Mouse (Mus musculus): ENCODE measurements around the gene Agbl3. TPM values are rescaled to one million over a fixed set of nuclear protein-coding genes. Genes with fewer than 3 reads are reported as not detected.

Agbl3 gene
- polyA plus RNA-seq, 1 experiment = 0.29 TPM

DNA sequence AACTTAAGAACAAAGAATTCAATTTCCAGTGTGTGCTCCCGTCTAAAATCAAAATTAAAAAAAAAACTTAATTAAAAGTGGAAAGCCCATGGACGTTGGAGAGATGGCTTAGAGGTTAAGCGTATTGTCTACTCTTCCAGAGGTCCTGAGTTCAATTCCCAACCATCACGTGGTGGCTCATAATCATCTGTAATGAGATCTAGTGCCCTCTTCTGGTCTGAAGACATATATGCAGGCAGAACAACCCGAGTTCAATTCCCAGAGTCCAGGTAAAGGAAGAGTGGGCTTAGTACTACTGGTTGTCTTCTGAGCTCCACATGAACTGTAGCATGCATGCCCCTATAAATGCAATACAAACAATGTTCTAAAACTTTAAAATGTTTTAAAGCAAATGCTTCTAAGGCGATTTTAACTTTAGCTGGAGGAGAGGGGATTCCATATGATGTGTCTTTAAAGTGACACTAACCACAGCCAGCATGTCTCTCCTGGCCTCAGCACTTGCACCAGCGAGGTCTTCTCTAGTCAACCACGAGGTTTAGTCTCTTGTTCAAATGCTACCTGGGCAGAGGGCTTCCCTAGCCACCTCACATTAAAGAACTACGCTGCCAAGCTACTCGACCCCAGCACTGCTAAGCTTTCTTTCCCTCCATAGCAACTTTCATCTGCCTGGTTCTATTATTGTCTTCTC lies 2.1 kb upstream of the Agbl3 start:
- H3K36me3 ChIP-seq (ENCODE audit: control insufficient read depth) = peaks cover 3% of the 10 kb centered on the region
- no peak for TF ChIP-seq TAL1 (IDR thresholded peaks at IDR 0.05; ENCODE audit: low read length)
- TF ChIP-seq GATA1 (IDR thresholded peaks at IDR 0.05; ENCODE audit: low read length) = no peak
- no peak overlapping the region for H3K4me3 ChIP-seq (replicated peaks)
- no peaks in the 10 kb centered on the region for H3K9me3 ChIP-seq (ENCODE audit: control insufficient read depth, low read length)
- no peaks in the 10 kb centered on the region for H3K27me3 ChIP-seq (ENCODE audit: control insufficient read depth)
- H3K4me1 ChIP-seq (ENCODE audit: control insufficient read depth) = peaks cover 21% of the 10 kb centered on the region

DNA sequence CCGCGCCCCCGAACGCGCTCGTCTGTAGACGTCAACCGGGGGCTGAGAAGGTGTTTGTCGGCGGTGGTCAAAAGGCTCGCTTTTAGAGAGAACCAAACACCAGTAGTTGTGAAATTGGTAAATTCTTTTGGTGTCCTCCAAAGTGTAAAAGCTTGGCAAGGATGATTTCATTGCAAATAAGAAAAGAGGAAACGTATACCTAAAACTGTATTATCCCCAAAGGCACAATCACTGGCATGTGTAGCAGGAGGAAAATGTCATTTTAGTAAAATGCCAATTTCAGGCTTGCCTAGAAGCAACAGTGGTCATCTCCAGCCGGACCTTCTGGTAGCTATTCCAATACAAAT lies 684 bp downstream of the Agbl3 start:
- H3K36me3 ChIP-seq (ENCODE audit: control insufficient read depth) = peaks cover 16% of the 10 kb centered on the region
- peaks cover 22% of the 10 kb centered on the region for H3K4me1 ChIP-seq (ENCODE audit: control insufficient read depth)
- H3K4me3 ChIP-seq (replicated peaks) = peak overlapping the region; percentile 84
- TF ChIP-seq GATA1 (IDR thresholded peaks at IDR 0.05; ENCODE audit: low read length) (no peak), TAL1 (IDR thresholded peaks at IDR 0.05; ENCODE audit: low read length) (no peak)
- H3K9me3 ChIP-seq (ENCODE audit: control insufficient read depth, low read length) = no peaks in the 10 kb centered on the region
- H3K27me3 ChIP-seq (ENCODE audit: control insufficient read depth) = no peaks in the 10 kb centered on the region

DNA sequence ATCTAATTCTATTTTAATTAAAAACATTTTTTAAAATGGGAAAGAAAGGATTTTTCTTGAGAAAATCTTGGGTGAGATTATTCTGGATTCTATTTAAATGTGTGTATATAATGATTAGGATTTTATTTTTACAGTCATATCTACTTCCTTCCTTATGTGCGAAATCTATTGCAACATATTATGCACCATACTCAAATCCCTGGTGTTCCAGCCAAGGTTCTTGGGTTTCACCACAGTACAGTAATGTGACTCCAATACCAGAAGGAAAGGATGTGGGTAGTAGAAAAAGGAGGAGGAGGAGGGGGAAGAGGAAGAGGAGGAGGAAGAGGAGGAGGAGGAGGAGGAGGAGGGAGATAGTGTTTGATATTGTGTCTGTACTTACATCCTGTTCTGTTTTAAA lies 2.3 kb downstream of the Agbl3 start:
- TF ChIP-seq GATA1 (IDR thresholded peaks at IDR 0.05; ENCODE audit: low read length) (no peak), TAL1 (IDR thresholded peaks at IDR 0.05; ENCODE audit: low read length) (no peak)
- H3K4me1 ChIP-seq (ENCODE audit: control insufficient read depth) = peaks cover 22% of the 10 kb centered on the region
- H3K36me3 ChIP-seq (ENCODE audit: control insufficient read depth) = peaks cover 19% of the 10 kb centered on the region
- H3K4me3 ChIP-seq (replicated peaks) = no peak overlapping the region
- H3K9me3 ChIP-seq (ENCODE audit: control insufficient read depth, low read length) = no peaks in the 10 kb centered on the region
- H3K27me3 ChIP-seq (ENCODE audit: control insufficient read depth) = no peaks in the 10 kb centered on the region

DNA sequence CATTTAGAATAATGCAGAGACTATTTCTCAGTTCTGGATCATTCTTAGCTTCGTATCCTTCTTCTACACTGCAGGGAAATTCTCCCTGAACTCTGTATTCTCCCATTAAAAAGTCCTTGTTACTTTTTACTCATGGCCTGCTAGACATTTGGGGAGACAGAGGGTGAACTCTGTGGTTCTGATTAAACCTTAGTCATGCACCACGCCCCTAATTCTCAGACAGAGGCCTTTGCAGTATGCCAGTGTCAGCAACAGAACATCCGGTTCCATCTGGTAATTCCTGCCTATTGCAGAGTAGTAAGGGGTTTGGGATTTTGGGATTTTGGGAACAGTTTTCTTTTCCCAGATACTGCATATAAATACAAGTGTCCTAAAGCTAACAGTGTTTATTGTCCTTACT lies 16.6 kb downstream of the Agbl3 start:
- no peak overlapping the region for H3K4me3 ChIP-seq (replicated peaks)
- no peak for TF ChIP-seq GATA1 (IDR thresholded peaks at IDR 0.05; ENCODE audit: low read length)
- TF ChIP-seq TAL1 (IDR thresholded peaks at IDR 0.05; ENCODE audit: low read length) = no peak
- H3K27me3 ChIP-seq (ENCODE audit: control insufficient read depth) = no peaks in the 10 kb centered on the region
- H3K4me1 ChIP-seq (ENCODE audit: control insufficient read depth) = peaks cover 8% of the 10 kb centered on the region
- no peaks in the 10 kb centered on the region for H3K9me3 ChIP-seq (ENCODE audit: control insufficient read depth, low read length)
- no peaks in the 10 kb centered on the region for H3K36me3 ChIP-seq (ENCODE audit: control insufficient read depth)

DNA sequence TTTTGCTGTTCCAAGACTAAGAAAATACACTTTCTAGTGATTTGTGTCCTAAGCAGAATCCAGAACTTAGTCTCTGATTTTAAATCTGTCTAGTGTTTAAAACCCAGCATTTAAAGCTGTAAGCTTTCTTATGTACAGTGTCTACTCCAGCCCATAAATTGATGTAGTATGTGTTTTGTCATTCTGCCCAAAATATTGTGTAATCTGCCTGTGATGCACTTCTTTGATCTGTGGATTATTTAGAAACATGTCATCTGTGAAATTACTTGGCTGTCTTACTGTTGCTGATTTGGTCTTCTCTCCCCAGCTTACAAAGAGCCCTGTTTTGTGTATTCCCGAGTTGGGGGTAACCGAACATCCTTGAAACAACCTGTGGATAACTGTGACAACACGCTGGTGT lies 17.7 kb downstream of the Agbl3 start:
- Histone ChIP-seq H3K36me3 (ENCODE audit: control insufficient read depth) (no peaks in the 10 kb centered on the region), H3K4me1 (ENCODE audit: control insufficient read depth) (peaks cover 8% of the 10 kb centered on the region), H3K4me3 (replicated peaks) (no peak overlapping the region), H3K27me3 (ENCODE audit: control insufficient read depth) (no peaks in the 10 kb centered on the region), H3K9me3 (ENCODE audit: control insufficient read depth, low read length) (no peaks in the 10 kb centered on the region)
- no peak for TF ChIP-seq TAL1 (IDR thresholded peaks at IDR 0.05; ENCODE audit: low read length)
- TF ChIP-seq GATA1 (IDR thresholded peaks at IDR 0.05; ENCODE audit: low read length) = no peak

DNA sequence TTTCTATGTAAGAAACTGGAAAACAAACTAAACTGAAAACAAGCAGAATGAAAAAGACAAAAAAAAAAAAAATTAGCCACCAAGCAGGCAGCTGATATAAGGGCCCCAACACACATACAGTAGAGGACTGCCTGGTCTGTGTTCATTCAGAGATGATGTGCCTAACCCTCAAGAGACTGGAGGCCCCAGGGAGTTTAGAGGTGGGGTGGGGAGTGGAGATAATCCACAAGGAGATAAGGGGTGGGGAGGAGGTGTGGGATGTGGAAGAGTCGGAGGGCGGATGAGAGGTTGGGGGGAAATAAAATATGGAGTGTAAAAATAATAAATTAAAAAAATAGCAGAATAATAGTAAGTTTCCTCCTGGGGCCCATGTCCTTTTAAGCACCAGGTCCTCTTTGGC lies 25.4 kb downstream of the Agbl3 start:
- no peaks in the 10 kb centered on the region for H3K27me3 ChIP-seq (ENCODE audit: control insufficient read depth)
- no peaks in the 10 kb centered on the region for H3K36me3 ChIP-seq (ENCODE audit: control insufficient read depth)
- H3K4me3 ChIP-seq (replicated peaks) = no peak overlapping the region
- TF ChIP-seq GATA1 (IDR thresholded peaks at IDR 0.05; ENCODE audit: low read length) = no peak
- TF ChIP-seq TAL1 (IDR thresholded peaks at IDR 0.05; ENCODE audit: low read length) = no peak
- no peaks in the 10 kb centered on the region for H3K9me3 ChIP-seq (ENCODE audit: control insufficient read depth, low read length)
- peaks cover 32% of the 10 kb centered on the region for H3K4me1 ChIP-seq (ENCODE audit: control insufficient read depth)

DNA sequence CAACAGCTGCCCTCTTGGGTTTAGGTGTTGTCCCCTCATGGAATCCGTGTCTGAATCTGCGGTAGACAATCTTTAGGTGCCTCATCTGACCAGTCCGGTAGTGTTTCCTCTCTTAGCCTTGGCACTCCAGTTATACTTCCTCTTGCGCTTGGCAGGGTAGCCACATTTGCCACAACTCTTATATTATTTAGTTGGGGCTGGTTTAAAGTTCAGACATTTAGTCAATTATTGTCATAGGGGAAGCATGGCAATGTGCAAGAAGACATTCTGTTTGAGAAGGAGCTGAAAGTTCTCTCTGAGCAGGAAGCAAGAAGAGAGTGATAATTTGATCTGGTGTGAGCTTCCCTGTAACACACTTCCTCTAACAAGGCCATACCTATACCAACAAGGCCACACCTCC lies 30.4 kb downstream of the Agbl3 start:
- Histone ChIP-seq H3K4me1 (ENCODE audit: control insufficient read depth) (peaks cover 17% of the 10 kb centered on the region), H3K4me3 (replicated peaks) (no peak overlapping the region), H3K27me3 (ENCODE audit: control insufficient read depth) (no peaks in the 10 kb centered on the region), H3K9me3 (ENCODE audit: control insufficient read depth, low read length) (no peaks in the 10 kb centered on the region), H3K36me3 (ENCODE audit: control insufficient read depth) (no peaks in the 10 kb centered on the region)
- no peak for TF ChIP-seq GATA1 (IDR thresholded peaks at IDR 0.05; ENCODE audit: low read length)

DNA sequence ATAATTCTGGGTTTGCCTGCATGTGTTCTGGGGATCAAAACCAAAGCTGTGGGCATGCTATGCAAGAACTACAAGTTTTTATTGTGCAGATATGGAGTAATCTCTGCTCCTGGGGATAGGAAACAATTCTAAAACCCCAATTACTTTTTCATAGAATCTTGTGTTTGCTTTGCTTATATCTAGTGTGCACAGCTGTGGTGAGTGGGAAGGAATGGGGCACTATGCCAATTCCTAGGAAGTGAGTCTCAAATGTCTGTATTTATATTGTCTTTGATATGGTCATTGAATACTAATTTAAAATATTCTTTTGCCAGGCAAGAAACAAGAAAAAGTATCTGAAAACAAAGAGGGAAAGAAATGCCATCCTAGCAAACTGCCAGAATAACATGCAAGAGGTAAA lies 44.2 kb downstream of the Agbl3 start:
- Histone ChIP-seq H3K27me3 (ENCODE audit: control insufficient read depth) (no peaks in the 10 kb centered on the region), H3K4me3 (replicated peaks) (no peak overlapping the region), H3K4me1 (ENCODE audit: control insufficient read depth) (no peaks in the 10 kb centered on the region), H3K9me3 (ENCODE audit: control insufficient read depth, low read length) (no peaks in the 10 kb centered on the region), H3K36me3 (ENCODE audit: control insufficient read depth) (no peaks in the 10 kb centered on the region)
- TF ChIP-seq TAL1 (IDR thresholded peaks at IDR 0.05; ENCODE audit: low read length) (no peak), GATA1 (IDR thresholded peaks at IDR 0.05; ENCODE audit: low read length) (no peak)

DNA sequence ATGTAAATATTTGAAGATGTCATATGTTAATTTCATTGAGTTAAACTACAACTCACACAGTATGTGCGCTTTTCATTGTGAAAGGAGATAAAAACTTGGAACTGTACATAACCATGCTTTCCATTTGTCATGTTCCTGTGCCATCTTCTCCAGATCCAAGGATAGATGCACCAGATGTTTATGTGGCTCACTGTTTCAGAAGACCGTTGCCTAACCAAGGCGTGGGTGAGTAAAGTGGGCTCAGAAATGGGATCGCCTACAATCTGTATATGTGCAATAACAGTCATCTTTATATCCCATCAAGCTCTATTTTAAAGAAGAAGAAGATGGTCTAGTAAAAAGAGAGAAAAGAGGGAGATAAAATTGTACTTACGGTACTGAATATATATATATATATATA lies 52.1 kb downstream of the Agbl3 start:
- TF ChIP-seq TAL1 (IDR thresholded peaks at IDR 0.05; ENCODE audit: low read length) (no peak), GATA1 (IDR thresholded peaks at IDR 0.05; ENCODE audit: low read length) (no peak)
- H3K4me3 ChIP-seq (replicated peaks) = no peak overlapping the region
- H3K27me3 ChIP-seq (ENCODE audit: control insufficient read depth) = no peaks in the 10 kb centered on the region
- H3K9me3 ChIP-seq (ENCODE audit: control insufficient read depth, low read length) = no peaks in the 10 kb centered on the region
- H3K36me3 ChIP-seq (ENCODE audit: control insufficient read depth) = no peaks in the 10 kb centered on the region
- H3K4me1 ChIP-seq (ENCODE audit: control insufficient read depth) = peaks cover 6% of the 10 kb centered on the region

DNA sequence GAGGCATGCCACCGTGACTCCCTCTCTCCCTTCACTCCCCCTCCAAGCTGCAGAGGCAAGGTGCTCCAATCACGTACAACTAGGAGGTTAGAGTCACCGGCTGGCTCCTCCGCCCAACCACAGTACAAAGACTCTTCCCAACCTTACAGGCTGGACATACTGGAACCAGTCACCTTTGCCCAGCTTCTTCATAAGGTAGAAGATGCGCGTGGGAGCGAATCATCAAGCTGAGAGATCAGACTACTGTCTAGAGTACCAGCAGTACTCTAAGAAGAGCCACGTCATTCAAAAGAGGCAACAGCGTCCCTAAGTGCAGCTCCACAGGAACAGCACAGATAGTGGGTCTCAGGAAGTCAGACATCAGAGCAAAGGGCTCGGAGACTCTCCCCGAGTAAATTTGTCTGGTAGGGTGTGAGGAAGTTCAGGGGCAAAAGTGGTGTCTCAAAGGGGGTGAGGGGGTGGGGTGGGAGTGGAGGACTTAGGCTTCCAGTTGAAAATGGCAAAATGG lies 81.4 kb downstream of the Agbl3 start:
- Histone ChIP-seq H3K4me3 (replicated peaks) (no peak overlapping the region), H3K4me1 (ENCODE audit: control insufficient read depth) (peaks cover 38% of the 10 kb centered on the region), H3K27me3 (ENCODE audit: control insufficient read depth) (no peaks in the 10 kb centered on the region), H3K9me3 (ENCODE audit: control insufficient read depth, low read length) (no peaks in the 10 kb centered on the region), H3K36me3 (ENCODE audit: control insufficient read depth) (no peaks in the 10 kb centered on the region)
- TF ChIP-seq GATA1 (IDR thresholded peaks at IDR 0.05; ENCODE audit: low read length) (no peak), TAL1 (IDR thresholded peaks at IDR 0.05; ENCODE audit: low read length) (no peak)
